Mouse (Mus musculus): ENCODE results near the gene Tgfb2.

DNA sequence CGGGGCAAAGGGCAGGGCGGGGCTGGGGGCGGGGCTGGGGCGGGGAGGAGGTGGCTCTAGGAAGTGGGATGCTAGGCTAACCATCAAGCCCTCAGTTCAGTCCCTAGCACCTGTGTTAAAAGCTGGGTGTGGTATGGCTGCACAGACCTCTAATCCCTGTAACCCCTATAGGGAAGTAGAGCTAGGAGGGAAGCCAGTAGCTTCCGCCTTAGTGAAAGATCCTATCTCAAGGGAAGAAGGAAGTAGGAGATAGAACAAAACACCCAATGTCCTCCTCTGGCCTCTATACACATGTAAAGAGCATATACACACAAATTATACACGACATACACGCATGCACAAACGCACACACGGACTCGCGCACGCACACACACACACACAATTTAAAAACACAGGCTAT, 28.2 kb downstream of the Tgfb2 start:
- TF ChIP-seq POLR2A (IDR thresholded peaks at IDR 0.05; ENCODE audit: low read depth, low read length) = no peak
- no peak for TF ChIP-seq CTCF (conservative IDR thresholded peaks at IDR 0.05; ENCODE audit: insufficient read depth, insufficient read length, low read depth, low read length)

All from kidney, adult 2 months (tissue).